Mouse (Mus musculus) kidney, adult 18-20 months (tissue): ENCODE measurements around the gene Hacd2.
A peak's percentile ranks its signal among the peaks of the same experiment; 100 is the strongest.

ENCODE experiments used
- DNase-seq: peaks from one replicate; pipeline ENCODE4 v3.0.0; 2021

Gene Hacd2

DNA sequence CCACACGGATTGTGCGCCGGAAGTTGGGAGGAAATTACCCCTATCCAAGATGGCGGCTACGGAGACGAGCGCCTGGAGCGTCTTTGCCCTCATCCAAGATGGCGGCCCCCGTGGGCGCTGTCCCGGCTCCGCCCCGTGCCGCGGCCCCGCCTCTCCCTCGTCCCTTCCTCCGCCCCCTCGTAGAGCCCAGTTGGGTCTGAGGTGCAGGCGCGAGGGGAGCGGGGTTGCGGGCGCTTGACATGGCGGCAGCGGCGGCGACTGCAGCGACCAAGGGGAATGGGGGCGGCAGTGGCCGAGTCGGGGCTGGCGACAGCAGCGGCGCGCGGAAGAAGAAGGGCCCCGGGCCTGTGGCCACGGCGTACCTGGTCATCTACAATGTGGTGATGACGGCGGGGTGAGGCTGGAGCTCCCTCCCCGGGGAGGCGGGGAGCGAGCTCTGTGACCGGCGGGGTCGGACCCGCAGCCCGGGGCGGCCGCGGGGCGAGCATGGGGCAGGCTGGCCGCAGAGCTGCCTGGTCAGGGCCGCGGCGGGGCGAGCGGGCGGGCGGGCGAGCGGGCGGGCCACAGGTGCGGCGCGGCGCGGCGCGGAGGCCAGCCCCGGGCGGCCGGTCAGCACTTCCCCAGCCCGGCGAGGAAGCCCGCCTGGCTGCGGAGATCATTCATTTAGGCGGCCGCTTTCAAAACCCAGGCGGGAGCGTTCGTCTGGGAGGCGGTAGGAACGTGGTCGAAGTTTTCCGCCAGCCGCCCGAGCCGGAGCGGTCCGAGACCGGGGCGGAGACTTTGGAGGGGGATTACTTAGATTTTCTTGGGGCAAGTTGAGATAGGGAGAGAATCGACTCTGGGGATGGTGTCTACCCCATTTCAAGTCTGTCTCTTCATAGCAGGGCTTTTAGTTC is at the start of gene Hacd2:
Gene Hacd2 (plus strand): TSS at position 187 of the 896 bp plus-strand sequence.
- peak; percentile 97 for DNase-seq

- DNase-seq = no peak
Measured at GRCm38 (mm10) chr16:34972471-34972870, 49.8 kb upstream of the Hacd2 start.

DNA sequence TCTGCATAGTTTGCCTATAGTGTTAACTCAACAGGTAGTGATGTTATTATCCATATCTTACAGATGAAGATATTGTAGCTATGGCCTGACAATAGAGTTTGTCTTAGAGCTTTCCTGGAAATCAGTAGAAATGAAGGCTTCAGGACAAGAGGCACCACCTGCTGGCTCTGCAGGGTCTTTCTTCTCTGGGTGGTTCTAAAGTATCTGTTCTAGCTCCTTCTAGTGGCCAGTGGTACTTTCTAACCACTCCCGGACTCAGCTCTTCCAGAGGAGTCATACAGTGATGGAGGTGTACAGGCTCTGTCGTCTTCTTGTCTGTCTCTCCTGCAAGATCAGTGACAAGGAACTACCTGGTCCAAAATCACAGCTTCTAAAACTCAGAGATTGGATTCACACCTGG is 46.7 kb upstream of the Hacd2 start:
- DNase-seq = no peak

DNA sequence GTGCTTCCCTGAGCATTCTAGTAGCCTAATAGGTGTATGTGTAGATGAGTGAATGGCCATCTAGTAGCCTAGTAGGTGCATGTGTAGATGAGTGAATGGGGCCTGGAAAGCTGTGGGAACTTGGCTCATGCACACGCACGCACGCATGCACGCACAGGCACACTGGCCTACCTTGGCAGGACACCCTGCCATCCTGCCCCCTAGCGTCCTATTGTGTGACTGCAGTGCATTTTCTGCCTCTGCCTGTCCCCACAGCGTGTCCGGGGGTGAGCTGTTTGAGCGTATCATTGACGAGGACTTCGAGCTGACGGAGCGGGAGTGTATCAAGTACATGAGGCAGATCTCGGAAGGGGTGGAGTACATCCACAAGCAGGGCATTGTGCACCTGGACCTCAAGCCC is 45.6 kb upstream of the Hacd2 start:
- DNase-seq = no peak

GRCm38 (mm10) chr16:34978018-34978417 is 44.2 kb upstream of the Hacd2 start:
- DNase-seq = no peak

DNA sequence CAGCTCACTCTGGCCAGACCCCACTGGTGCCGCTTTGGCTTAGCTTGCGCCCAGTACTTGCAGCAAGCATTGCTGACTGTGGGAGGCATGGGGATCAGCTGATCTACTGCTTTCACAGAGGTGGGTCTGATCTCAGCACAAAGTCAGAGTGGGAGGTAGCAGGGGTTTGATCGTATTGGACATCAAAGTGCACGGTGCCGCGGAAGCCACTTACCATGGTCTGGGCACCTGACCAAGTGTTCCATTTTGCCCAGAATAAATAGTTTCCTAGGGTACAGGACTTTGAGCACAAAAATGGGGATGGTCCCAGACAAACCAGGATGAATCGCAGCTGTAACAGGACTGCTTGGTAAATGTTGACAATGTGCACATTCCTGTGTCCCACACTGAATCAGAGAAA is 41.2 kb upstream of the Hacd2 start:
- no peak for DNase-seq

- DNase-seq = no peak
Measured at GRCm38 (mm10) chr16:34984203-34985030, 37.8 kb upstream of the Hacd2 start.

DNA sequence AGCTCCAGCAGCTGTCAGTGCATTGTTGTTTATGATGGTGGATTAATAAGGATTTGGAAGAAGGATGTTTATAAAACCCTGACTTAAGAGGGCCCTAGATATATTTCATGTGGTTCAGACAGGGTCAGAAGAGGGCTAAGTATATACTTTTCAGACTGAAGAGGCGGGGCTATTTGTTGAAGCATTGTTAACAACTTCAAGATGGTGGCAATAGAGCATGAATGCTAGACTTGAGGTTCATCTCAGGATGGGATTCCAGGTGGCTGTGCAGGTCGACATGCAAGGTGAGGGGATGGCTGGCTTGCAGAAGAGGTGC is 37.2 kb upstream of the Hacd2 start:
- DNase-seq = no peak

DNA sequence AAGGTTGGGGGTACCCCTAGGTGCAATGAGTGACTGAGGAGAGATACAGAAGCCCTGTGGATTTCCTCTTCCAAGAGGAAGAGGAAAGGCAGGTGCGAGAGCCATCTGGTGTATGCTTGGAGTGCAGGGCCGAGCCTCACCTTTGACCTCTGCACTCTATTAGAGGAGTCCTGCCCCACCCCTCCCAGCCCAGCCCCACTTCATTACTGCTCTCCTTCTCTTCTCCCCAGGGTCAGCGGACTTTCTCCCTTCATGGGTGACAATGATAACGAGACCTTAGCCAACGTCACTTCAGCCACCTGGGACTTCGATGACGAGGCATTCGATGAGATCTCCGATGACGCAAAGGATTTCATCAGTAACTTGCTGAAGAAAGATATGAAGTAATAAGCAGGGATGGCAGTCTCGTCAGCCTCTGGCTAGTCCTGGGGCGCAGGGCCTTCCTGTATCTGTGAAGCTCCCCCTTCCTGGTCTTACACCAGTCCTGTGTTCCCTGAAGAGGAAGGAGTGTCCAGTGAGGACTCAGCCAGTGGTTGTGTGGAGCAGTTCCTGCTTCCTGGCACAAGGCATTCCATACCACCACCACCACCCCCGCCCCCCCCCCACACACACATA is 35.9 kb upstream of the Hacd2 start:
- no peak for DNase-seq

GRCm38 (mm10) chr16:34991365-34991764 is 30.9 kb upstream of the Hacd2 start:
- no peak for DNase-seq

DNA sequence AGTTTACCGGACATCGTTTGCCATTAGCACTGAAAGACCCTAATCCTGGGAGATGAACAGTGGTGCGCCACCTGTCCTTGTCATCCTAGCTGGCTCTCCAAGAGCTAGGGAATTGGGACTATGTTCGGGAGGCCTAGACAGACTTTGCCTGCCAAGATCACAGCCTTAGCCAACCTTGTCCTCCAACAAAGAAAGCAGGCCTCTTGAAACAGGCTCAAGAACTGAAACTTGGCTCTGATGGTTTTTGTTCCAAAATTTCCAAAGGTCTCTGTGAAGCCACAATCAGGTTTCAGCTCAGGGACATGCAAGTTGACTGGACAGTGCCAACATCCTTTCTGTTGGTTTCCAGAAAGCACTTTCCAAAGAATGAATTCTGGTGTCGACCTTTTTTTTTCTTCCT is 29.4 kb upstream of the Hacd2 start:
- DNase-seq = no peak

DNA sequence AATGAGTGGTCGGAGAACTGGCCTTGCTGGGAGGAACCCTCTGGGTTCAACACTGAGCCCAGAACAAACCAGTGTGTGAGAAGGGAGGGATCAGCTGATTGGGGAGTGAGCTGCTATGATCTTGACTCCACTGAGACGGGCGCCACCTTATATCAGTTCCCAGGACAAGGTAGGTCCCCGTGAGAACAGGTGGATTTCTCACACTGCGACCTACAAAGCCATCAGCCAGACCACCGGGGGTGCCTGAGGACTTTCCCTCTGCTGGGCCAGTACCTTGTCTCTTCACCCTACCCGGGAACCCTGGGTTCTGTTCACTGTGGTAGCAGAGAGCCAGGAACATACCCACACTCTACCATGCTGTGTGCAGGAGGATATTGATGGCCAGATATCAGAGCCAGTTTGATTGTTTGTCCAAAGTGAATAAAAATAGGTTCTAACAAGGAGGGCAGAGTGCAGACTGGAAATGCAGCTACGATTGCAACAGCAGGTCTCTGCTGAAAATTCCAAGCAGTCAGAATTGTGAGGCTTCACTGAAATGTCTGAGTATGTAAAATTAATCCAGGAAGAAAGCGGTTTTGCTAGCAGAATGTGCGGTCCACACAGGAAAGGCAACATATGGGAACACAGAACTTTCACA is 28.4 kb upstream of the Hacd2 start:
- DNase-seq = no peak

DNA sequence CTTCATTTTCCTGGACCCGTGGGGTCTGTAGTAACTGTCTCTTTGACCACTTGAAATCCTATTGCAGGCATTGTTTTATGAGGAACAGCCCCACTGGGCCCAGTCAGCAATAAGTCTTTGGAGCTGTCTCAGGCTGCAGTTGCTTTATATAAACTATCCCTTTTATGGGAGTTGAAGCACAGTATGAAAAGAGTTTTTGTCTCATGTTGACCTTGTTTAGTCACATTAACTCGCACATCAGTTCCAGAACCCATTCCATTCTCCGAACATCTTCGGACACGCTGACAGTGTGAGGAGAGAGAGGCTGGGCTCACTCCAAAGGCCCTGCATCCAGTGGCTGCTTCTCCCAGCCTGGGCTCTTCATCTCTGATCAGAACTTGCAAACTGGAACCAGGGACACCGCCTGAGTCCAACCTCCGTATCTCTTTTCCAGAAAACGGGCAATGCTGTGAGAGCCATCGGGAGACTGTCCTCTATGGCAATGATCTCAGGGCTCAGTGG is 27.5 kb upstream of the Hacd2 start:
- DNase-seq = no peak

DNA sequence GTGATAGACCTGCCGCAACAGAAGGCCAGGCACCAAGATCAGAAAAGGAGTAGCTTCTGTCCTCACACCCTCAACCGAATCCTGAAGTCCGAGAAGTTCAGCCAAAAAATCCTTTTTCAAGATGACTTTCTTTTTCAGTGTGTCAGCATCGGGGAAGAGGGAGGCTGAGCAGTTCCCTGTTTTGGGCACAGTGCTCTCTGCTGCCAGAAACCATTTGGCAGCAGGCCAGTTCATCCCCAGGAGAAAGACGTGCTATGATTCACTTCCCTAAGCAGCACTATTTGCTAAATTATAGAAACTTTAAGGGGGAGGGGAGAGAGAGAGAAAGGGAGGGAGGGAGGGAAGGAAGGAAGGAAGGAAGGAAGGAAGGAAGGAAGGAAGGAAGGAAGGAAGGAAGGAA is 26.1 kb upstream of the Hacd2 start:
- DNase-seq = peak; percentile 62

GRCm38 (mm10) chr16:34997052-34997451 is 25.2 kb upstream of the Hacd2 start:
- DNase-seq = no peak

- no peak for DNase-seq
Measured at GRCm38 (mm10) chr16:34997576-34997975, 24.7 kb upstream of the Hacd2 start.

DNA sequence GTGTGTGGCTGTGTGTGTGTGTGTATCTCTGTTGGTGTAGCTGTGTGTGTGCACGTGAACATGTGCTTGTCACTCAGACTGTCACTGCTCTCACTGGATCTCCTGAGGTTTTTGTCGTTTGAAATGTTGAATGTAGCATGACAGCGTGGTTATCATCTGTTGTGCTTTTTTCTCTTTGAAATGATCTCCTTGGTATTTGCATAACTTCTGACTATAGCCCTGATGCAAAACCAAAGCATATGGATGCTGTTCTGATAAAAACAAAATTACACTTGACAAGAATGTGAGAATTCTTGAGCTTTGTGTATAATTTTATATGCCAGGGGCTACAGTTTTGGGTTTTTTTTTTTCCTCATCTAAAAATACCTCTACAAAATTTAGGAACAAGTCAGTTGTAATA is 23.2 kb upstream of the Hacd2 start:
- no peak for DNase-seq

DNA sequence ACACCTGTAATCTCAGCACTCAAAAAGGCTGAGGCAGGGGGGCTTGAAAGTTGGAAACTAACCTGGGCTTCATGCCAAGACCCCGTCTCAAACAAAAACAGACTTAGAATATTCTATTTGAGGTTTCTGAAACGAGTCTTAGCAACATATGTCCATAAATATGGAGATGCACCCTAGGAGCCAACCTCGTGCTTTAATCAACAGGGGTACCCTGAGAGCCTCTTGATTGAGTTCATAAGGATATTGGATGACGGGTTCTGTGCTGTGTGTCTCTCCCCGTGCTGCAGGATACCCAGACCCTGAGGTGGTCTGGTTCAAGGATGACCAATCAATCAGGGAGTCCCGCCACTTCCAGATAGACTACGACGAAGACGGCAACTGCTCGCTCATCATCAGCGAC is 22.2 kb upstream of the Hacd2 start:
- DNase-seq = no peak

GRCm38 (mm10) chr16:35000923-35001560 is 21.2 kb upstream of the Hacd2 start:
- DNase-seq = no peak

DNA sequence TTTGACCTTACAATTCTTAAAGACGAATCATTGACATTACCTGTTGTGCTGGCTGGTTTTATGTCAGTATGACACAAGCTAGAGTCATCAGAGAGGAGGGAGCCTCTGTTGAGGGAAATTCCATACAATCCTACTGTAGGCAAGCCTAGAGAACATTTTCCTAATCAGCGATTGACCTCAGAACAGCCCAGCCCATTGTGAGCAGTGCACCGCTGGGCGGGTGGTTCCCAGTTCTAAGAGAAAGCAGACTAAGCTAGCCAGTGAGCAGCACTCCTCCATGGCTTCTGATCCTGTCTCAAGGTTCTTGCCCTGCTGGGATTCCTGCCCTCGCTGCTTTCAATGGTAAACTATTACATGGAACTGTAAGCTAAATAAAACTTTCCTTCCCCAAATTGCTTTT is 17.9 kb upstream of the Hacd2 start:
- DNase-seq = peak; percentile 36

DNA sequence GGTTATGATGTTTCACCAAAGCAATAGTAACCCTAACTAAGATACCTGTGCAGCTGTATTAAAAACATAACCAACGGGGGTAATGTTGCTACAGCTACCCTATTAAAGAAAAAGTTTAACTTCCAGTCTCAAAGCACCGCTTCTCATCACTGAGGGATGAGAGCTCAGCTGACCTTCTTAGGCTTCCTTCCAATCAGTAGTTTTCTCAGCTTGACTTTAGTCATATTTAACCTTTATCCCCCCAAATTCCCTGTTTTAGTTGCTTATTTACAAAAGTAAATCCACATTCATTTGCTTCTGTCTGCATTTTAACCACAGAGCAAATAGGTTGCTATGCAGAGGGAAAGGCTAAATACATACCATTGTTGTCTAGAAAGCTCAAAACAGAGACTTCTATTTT is 17.5 kb upstream of the Hacd2 start:
- no peak for DNase-seq

DNA sequence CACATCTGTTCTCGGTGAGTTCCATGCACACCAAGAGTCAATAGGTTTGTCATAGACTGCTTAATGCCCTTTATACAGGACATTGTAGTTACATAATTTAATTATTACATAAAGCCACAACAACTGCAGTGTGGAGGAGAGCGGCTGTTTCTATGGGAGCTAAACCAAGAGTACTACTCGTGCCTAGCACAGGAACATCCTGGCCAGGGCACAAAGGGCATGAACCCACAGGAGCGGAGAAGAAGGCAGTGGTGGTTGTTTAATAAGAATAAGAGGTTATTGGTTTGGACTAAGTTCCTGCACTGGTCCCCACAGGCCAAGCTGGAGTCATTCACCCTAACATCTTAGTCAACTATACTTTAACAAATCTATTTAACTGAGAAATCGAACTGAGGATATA is 16.0 kb upstream of the Hacd2 start:
- peak; percentile 49 for DNase-seq

DNA sequence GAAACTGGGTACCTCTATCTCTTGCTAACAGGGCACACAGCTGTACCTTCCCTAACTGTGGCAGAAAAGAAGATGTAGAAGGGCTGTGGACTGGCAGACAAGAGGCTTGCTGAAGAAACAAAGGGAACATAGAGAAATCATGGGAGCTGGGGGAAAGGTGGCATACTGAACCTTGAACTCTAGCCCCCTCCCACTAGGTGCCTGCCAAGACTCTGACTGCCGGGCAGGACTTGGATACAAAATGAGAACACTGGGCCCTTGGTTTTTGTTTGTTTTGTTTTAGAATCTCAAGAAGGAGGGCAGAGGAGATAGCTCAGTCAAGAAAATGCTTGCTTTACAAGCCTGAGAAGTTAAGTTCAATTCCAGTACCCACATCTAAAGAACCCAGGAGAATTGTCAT is 14.9 kb upstream of the Hacd2 start:
- no peak for DNase-seq
